Mouse (Mus musculus) left cerebral cortex, postnatal 10 days (tissue): ENCODE measurements at regions not wholly inside any gene's neighbourhood (a gene's known extent, or its start where the extent isn't known, plus 50 kb on each side); places are given as distances from the start of the nearest gene placed in this dataset.

ENCODE experiments used
- DNase-seq, 2 experiments: peaks; one replicate each; pipeline ENCODE4 v3.0.0; 2021 to 2022; ENCODE audit warnings: low spot score in 2 of 2, mixed read lengths in 1 of 2; ENCODE audit errors: extremely low spot score in 1 of 2
- intact Hi-C: fragments of 180-260 bp; cut with DNase I; formaldehyde crosslinking; loops from one replicate; pipeline ENCODE4 v1.15.1; 2025

GRCm38 (mm10) chr12:35329699-35330098 is 205.1 kb downstream of the Ahr start:
- intact Hi-C loops, result no loop called here
- no peak for DNase-seq

- intact Hi-C loops, result no loop called here
- DNase-seq, result no peak
These were observed 215.3 kb downstream of the Ahr start for GRCm38 (mm10) chr12:35319571-35319970.

DNA sequence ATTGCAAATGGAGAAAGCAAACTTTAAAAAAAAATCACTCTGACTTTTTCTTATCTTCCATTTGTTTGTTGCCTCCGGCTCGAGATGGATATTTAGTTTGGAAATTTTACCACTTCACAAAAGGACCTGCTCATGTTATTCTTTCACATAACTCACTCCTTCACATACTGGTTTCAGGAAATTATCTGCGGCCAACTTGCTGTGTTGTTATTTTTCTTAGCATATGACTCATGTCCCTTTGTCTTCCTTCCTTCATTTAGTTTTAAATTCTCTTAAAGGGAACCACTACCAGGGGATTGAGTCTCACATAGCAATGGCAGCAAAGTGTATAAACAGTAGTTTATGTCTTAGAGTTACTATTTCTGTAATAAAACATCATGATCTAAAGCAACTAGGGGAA is 217.8 kb downstream of the Ahr start:
- DNase-seq, result no peak
- intact Hi-C loops, result no loop called here

DNA sequence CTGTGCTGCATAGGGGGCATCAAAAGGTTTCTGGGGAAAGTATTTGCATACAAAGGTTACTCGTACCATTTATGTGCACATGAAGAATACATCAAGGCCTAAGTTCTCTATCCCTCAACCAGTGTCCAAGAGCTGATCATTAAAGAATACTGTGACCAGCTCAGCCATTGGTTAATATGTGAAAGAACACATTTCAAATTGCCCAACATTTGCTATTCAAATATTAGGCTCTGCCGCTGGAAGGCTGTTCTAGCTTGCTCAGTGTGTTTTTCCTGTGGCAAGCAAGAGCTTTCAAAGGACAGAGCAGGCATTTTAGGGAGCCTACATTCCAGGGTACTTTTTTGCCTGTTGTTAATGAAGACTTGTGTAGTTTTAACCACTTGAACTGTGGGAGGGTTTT is 220.8 kb downstream of the Ahr start:
- intact Hi-C loops, result loop anchor here (5.0 kb wide), 1 partner anchor 218 kb away; no protein-coding TSS in a partner anchor

DNA sequence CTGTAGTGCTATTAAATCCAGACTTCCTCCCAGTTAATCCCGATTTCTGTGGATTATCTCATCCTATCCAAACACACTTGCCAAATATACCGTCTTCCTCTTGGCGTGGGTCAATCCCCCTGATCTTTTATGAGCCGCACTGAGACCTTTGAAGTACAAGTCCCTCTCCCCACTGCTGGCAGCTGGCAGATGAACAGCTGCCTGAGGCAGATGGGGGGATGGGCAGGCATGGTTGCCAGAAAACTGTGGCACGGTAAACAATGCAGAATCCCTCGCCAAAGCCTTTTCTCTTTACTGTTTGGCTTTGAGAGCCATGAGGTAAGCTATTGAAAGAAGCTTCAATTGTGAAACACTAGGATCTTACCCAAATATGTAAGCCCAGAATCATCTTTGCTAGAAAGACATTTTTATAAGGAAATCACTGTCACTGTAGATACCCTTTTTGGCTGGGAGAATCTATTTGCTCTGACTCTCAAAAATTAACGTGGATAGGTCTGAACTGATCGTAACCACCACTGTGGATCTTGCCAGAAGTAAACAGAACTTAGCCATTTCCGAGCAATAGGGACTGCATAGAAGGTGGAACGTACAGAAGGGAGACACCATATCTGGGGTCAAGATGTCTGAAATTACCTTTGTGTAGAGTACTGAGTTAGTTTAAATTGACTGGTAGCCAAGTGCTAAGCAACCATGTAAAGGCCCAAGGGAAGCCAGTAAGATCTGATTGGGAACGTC is 221.5 kb downstream of the Ahr start:
- intact Hi-C loops, result loop anchor here (5.0 kb wide), 1 partner anchor 219 kb away; no protein-coding TSS in a partner anchor
- peak in 1 of 2 experiments; percentile 55 for DNase-seq

More for the DNA sequence above, 220.8 kb downstream of the Ahr start:
- no peak for DNase-seq

GRCm38 (mm10) chr12:35308537-35308936 is 226.3 kb downstream of the Ahr start:
- DNase-seq, result peak in 1 of 2 experiments; percentile 10
- intact Hi-C loops, result loop anchor here (5.0 kb wide), 3 partner anchors 184 to 579 kb away; no protein-coding TSS in a partner anchor

GRCm38 (mm10) chr12:35303764-35304717 is 230.8 kb downstream of the Ahr start:
- intact Hi-C loops, result no loop called here
- no peak for DNase-seq

- intact Hi-C loops, result no loop called here
- DNase-seq, result no peak
These were observed 231.7 kb downstream of the Ahr start for GRCm38 (mm10) chr12:35303188-35303587.

DNA sequence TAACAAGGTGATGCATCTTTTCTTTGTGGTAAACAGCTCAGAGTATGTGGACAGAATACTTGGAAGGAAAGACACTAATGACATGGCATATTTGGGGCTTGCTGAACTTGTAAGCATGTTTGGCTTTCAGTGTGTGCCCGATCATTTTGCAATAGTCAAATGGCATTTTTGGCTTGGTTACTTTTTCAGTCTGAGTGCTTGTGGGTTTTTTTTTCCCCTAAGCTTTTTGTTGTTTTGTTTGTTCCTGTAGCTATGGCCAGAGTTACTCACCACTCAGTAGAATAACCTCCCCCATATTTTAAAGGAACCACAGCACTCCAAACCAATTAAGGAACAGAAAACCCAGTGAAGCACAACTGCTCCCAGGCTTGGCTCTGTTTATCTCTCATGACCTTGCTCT is 240.2 kb downstream of the Ahr start:
- DNase-seq, result no peak
- intact Hi-C loops, result no loop called here

- intact Hi-C loops, result no loop called here
- no peak for DNase-seq
These were observed 241.3 kb downstream of the Ahr start for GRCm38 (mm10) chr12:35293566-35293965.

GRCm38 (mm10) chr12:35291941-35292341 is 242.9 kb downstream of the Ahr start:
- DNase-seq, result no peak
- intact Hi-C loops, result no loop called here

GRCm38 (mm10) chr12:35287974-35288373 is 241.0 kb downstream of the Snx13 start:
- intact Hi-C loops, result no loop called here
- no peak for DNase-seq

DNA sequence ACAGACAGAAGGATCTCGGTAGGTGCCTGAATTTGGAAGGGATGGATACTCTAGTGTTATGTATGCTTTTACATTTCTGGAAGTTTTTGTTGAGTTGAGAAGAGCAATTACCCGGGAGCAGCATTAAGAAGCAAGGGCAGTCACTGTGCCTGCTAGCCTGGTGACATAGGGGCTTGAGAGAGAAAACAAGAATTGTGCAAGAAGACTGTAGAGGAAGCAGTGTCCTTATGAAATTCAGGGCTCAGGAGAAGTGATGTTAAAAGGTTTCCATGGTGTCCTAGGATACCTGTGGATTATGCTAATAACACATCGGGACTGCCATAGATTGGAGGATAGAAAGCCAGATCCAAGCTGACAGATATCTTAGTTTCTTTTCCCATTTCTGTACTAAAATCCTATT is 240.6 kb downstream of the Snx13 start:
- intact Hi-C loops, result no loop called here
- DNase-seq, result no peak

GRCm38 (mm10) chr12:35286974-35287553 is 240.1 kb downstream of the Snx13 start:
- intact Hi-C loops, result no loop called here
- DNase-seq, result no peak

DNA sequence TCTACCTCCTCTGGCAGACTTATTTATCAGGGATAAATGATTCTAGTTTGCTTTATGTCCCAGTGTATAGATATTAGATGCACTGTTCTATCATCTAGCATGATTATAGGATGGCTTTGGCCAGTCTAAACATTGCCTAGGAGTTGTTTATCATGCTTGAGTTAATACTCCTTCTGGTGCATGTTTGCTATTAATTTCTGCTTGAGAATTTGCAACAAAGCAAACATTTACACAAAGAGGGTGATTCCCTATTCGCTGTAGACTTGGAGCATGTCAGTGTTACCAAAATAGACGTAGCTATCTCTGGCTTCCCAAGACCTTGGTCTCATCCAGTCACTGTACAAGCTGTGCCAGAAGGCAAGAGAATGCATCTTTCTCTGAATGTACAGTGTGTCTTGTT is 237.4 kb downstream of the Snx13 start:
- intact Hi-C loops, result no loop called here
- DNase-seq, result no peak

GRCm38 (mm10) chr12:35283925-35284324 is 236.9 kb downstream of the Snx13 start:
- intact Hi-C loops, result no loop called here
- DNase-seq, result peak in 1 of 2 experiments; percentile 18

DNA sequence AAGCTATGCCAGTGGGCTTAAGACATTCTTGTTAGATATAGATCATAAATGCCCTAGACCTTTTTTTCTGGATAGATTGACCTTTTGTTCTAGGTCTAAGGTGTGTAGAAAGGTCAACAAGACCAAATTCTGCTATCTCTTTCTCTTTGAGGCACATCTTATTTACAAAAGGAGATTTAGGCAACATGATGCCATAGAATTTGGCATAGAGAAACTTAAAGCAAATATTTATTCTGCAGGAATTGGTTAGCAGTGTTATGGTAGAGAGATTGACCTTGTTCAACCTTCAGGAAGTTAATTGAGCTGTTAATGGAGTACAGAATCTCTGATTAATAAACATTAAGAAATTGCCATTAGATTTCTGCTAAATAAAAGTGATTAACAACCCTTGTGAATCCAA is 236.4 kb downstream of the Snx13 start:
- no peak for DNase-seq
- intact Hi-C loops, result no loop called here

DNA sequence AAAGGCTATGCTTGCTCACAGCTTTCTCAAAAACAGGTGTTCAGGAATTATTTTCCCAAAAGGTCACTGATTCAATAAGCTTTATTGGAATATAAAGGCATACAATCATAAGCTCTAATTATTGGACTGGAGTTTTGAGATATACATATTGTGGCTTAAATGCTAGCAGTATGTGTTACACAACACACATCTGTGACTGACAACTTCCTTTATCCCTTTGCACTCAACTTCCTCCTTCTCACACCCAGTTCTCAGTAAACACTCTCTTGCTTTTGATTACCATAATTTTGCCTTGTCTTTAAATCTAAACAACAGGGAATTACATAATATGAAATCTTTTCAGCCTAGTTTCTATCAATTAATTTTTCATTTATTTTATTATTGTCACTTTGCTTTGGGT is 222.5 kb downstream of the Snx13 start:
- intact Hi-C loops, result no loop called here
- no peak for DNase-seq

- intact Hi-C loops, result no loop called here
These were observed 221.0 kb downstream of the Snx13 start for GRCm38 (mm10) chr12:35268006-35268405.

More at GRCm38 (mm10) chr12:35268006-35268405, 221.0 kb downstream of the Snx13 start:
- no peak for DNase-seq
